Mouse (Mus musculus): ENCODE results near the gene Ap1m2.

DNA sequence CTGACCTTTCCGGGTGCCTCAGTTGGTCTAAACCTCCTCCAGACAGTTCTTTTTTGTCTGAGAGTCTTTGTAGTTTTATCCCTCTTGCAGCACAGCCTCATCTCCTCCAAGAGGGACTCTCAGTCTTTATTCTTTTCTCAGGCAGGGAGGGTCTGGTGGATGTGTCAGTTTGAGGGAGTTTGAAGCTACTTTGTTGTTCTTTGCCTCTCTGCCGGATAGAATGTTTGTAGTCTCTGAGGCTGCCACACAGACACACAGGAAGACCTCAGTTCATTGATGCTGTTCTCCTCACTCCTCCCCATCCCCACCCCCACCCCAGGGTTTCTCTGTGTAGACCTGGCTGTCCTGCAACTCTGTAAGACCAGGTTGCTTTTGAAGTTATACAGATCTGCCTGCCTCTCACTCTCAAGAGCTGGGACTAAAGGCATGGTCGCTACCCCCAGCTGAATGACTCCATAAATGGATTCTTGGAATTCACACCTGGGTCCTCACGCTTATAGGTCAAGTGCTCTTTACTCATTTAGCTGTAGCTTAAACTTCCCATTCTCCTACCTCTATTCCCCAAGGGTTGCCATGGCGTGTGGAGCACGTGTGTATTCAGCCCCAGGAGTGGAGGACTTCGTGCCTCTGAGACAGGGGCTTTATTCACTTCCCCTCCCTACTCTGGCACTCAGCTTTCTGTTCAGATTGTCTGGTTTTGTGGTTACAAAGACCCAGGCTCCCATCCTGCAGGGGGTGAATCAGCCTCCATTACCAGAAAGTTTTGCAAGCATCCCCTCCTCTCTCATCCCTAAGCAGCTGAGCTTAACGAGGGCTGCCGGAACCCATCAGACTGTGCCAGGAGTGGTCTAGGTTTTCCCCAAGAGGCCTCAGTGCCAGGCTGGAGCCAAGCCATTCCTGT is 20.3 kb upstream of the Ap1m2 start:
- TF ChIP-seq CTCF (IDR thresholded peaks at IDR 0.05; ENCODE audit: low read depth), result no peak
- TF ChIP-seq EP300 (IDR thresholded peaks at IDR 0.05; ENCODE audit: low read depth), result no peak

All from liver, embryonic 14.5 days (tissue).